Mouse (Mus musculus) kidney, postnatal 25 days (tissue): ENCODE measurements around the gene Esp23.
"Not testable (repeated sequence)": the region's sequence is repeated elsewhere in the genome, so short reads cannot be mapped to it uniquely, and the experiment has no call there.

Experiments used
- DNase-seq, 2 experiments: peaks; one replicate each; pipeline ENCODE4 v3.0.0; 2021; ENCODE audit warnings: mixed read lengths in 2 of 2

The Esp23 gene

DNA sequence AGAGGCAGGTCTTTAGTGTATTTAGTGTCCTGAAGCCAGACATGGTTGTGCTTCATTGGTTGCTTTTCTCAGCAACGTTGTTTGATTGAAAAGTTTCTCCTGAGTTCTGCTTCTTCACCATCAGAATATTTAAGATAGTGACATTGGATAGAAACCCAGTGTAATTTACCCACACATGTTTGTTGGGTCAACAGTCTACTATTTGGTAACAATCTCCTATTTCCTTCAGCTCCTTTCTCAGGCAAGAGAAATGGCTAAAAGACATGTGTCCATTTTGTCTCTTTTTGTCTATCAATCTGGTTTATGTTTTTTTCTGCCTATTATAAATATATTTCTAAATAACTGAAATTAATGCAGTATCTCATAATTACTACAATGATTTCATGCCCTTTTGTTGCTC is at the start of gene Esp23:
TSS of gene Esp23 (minus strand) at position 101 of the 400 bp plus-strand sequence.
- no peak for DNase-seq

DNA sequence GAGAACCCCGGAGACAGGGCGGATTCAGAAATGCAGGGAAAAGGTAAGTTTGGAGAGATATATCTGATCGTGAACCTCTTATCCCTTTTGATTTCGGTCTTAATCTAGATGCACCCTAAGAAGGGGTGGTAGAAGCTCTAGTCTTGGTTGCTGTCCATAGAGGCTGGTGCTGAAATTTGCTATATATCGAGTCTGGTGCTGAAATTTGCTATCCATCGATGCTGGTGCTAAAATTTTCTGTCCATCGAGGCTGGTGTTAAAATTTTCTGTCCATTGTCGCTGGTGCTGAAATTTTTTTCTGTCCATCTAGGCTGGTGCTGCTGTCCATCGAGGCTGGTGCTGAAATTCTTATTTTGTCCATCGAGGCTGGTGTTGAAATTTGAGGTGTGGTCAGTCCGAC is 30.3 kb upstream of the Esp23 start:
- not testable (repeated sequence) for DNase-seq

DNA sequence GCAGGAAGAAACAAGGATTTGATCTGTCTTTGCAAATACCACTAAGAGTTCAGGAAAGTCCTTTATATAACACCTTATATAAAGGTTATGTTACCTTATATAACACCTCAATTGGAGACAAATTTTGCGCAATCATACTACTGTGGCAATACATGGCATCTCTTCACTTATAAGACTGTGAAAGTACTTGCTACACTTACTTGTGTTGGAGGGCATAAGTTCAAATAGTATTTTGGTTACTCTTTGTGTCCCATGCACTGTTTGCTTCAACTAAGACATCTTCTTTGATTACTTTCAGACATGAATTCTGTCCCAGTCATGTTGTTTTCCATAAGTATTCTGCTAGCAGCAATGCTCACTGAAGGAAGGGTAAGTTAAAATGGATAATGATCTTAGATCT is 18.2 kb upstream of the Esp23 start, which contains the start of gene Esp22:
TSS of gene Esp22 (plus strand) at position 301 of the 400 bp plus-strand sequence.
- DNase-seq = no peak

DNA sequence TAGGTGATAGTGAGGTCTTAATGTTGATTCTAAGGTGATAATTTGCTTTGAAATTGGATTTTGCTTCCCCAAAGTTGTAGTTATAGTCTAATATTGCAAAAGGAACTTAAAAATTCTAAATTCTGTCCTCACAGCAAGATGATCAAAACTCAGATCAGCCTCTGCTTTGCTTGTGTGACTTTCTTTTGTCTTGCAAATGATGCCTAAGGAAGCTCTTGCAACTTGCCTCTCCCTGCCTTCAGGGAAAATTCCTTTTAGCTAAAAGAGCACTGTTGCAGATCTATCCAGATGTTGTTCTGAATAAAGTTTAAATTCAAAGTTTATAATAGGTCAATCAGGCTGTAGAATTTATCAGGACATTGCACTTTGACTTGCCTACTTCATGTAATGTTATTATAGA is 13.2 kb downstream of the Esp23 start:
- DNase-seq = no peak

DNA sequence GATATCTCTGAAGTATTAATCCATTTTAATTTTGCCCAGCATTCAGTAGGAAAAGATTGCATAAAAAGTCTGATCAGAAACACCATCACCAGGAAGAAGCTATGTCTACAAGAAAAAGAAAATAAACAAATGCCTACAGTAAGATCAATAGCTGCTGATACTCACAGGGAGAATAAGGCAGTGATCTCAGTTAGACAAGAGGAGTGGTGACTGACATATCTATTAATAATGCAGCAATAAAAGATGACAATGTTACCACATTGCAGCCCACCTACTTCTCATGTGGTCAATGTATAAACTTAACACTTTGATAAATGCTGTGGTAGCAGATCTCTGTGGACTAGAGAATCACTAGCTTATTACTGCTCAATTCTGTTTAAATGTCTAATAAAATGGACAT is 33.6 kb downstream of the Esp23 start, which contains the start of gene Gm21903:
TSS of gene Gm21903 (minus strand) at position 101 of the 400 bp plus-strand sequence.
- DNase-seq = no peak

DNA sequence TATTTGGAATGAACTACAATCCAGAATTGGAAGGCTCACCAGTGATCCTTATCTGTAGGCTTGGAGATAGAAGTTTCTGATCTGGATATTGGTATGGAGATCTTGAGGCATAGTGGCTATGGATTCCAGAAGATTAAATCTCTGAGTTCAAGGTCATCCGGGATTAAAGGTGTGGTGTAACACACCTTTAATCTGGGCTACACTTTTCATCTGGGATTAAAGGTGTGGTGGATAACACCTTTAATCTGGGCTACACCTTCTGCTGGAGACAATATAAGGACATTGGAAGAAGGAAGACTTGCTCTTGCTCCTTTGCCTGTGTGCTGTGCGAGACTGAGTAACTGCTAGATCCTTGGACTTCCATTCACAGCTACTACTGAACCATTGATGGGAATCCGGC is 40.4 kb downstream of the Esp23 start, which contains the start of gene Esp24:
TSS of gene Esp24 (plus strand) at position 301 of the 400 bp plus-strand sequence.
- DNase-seq = not testable (repeated sequence)
